In genomic region chr16:7457571-7457970, GRCm38 (mm10) we compare ENCODE assay signal across 27 mouse cellular contexts.
"Had no signal": no experiment of that assay in that cellular context is flagged by ENCODE, and none has a peak within 500 bp of the region (broad histone marks: within the 10 kb centered on the region; RNA-seq: fewer than 3 reads in every experiment).

No protein-coding gene starts in this region.

- H3K36me3 ChIP-seq: heart, embryonic 13.5 days; heart, embryonic 15.5 days; hindbrain, embryonic 13.5 days; hindbrain, embryonic 15.5 days; kidney, embryonic 15.5 days; limb, embryonic 10.5 days; limb, embryonic 12.5 days; liver, embryonic 13.5 days had no signal

- H3K27ac ChIP-seq: heart, adult 2 months; heart, embryonic 13.5 days; heart, embryonic 15.5 days; hindbrain, embryonic 13.5 days; hindbrain, embryonic 15.5 days; hindbrain, postnatal 0 days; kidney, embryonic 15.5 days; kidney, postnatal 0 days; limb, embryonic 10.5 days; limb, embryonic 12.5 days; liver, embryonic 13.5 days had no signal

- H3K27me3 ChIP-seq: heart, embryonic 13.5 days; heart, embryonic 15.5 days; hindbrain, embryonic 13.5 days; kidney, embryonic 15.5 days; limb, embryonic 12.5 days; liver, embryonic 13.5 days had no signal

- H3K4me3 ChIP-seq: heart, adult 2 months; heart, embryonic 13.5 days; heart, embryonic 15.5 days; hindbrain, embryonic 13.5 days; hindbrain, embryonic 15.5 days; kidney, embryonic 15.5 days; limb, embryonic 10.5 days; limb, embryonic 12.5 days; liver, embryonic 13.5 days had no signal

- H3K9ac ChIP-seq: heart, embryonic 13.5 days; heart, embryonic 15.5 days; hindbrain, embryonic 13.5 days; hindbrain, embryonic 15.5 days; kidney, embryonic 15.5 days; limb, embryonic 12.5 days; liver, embryonic 13.5 days had no signal

- DNase-seq: gastrocnemius, postnatal 14 days; gastrocnemius, postnatal 36 days; heart, adult 11 months; heart, adult 2 months; heart, postnatal 14 days; heart, postnatal 36 days; kidney, adult 11 months; kidney, adult 2 months; kidney, adult 9 months; kidney, postnatal 14 days; kidney, postnatal 36 days; layer of hippocampus, adult 9-11 months; layer of hippocampus, postnatal 36 days; liver; liver, embryonic 13.5 days had no signal

- H3K4me1 ChIP-seq: heart, embryonic 13.5 days; heart, embryonic 15.5 days; kidney, embryonic 15.5 days; limb, embryonic 10.5 days; limb, embryonic 12.5 days; liver, embryonic 13.5 days had no signal

- H3K4me2 ChIP-seq: heart, embryonic 11.5 days; heart, embryonic 13.5 days; heart, embryonic 15.5 days; kidney, embryonic 15.5 days; limb, embryonic 12.5 days; liver, embryonic 11.5 days; liver, embryonic 13.5 days had no signal

- H3K9me3 ChIP-seq: heart, embryonic 13.5 days; heart, embryonic 15.5 days; hindbrain, embryonic 13.5 days; hindbrain, embryonic 15.5 days; kidney, embryonic 15.5 days; limb, embryonic 10.5 days; limb, embryonic 12.5 days; liver, embryonic 13.5 days had no signal

- ATAC-seq: hindbrain, postnatal 0 days; intestine, embryonic 16.5 days had no signal
